Mouse (Mus musculus) ES-E14 (cell line): ENCODE data around the gene Thoc6.

Source experiments
- CHD2 ChIP-seq: IDR thresholded peaks from 2 replicates; pipeline ENCODE4 v1.6.1; 2014; ENCODE audit warnings: mild to moderate bottlenecking, low read depth, low read length, inconsistent platforms
- HCFC1 ChIP-seq: IDR thresholded peaks from 2 replicates; pipeline ENCODE4 v1.6.1; 2012; ENCODE audit warnings: low read length, inconsistent platforms, borderline replicate concordance; ENCODE audit not compliant: insufficient read depth
- MAFK ChIP-seq: IDR thresholded peaks from 2 replicates; pipeline ENCODE4 v1.6.1; 2014; ENCODE audit warnings: mild to moderate bottlenecking, low read depth, low read length, inconsistent platforms; ENCODE audit not compliant: insufficient read depth
- ZC3H11A ChIP-seq: IDR thresholded peaks from 2 replicates; pipeline ENCODE4 v1.6.1; 2012; ENCODE audit warnings: low read depth, mild to moderate bottlenecking, inconsistent platforms, low read length, borderline replicate concordance
- ZNF384 ChIP-seq: IDR thresholded peaks from 2 replicates; pipeline ENCODE4 v1.6.1; 2012; ENCODE audit warnings: low read depth, low read length, inconsistent platforms

DNA sequence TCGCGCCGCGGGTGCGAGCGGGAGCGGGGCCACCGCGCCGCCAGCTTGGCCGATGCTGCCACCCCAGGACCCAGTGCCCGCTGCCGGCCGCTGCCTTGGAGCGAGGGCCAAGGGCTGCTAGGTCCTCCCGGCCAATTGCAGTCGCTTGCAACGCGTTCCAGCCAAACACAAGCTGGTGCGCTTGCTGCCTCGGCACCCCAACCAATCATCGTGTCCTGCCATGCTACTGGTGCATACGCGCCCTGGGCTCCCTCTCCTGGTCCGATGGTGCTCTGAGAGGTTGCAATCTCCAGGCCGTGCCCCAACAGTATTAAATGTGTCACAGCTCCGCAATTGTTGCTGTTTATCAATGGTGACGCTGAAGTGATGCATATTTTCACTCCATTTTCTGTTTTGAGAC lies 26.4 kb upstream of the Thoc6 start:
- TF ChIP-seq HCFC1, result no peak
- TF ChIP-seq ZNF384, result no peak
- TF ChIP-seq MAFK, result no peak
- no peak for TF ChIP-seq ZC3H11A
- TF ChIP-seq CHD2, result peak; percentile 76
